Mouse (Mus musculus): ENCODE data around the gene Aprt. TPM values are rescaled to one million over a fixed set of nuclear protein-coding genes. Genes with fewer than 3 reads are reported as not detected.
A peak's percentile ranks its signal among the peaks of the same experiment; 100 is the strongest.

Aprt gene
- polyA plus RNA-seq, 2 experiments: 87.5 to 197 TPM

GRCm38 (mm10) chr8:122551265-122552051, 25.3 kb downstream of the Aprt start, which contains the start of gene Piezo1:
Gene Piezo1, minus strand, starts transcription at chr8:122551329.
- H3K36me3 ChIP-seq (replicated peaks; ENCODE audit: control insufficient read depth, insufficient read depth, low read depth): peaks cover 9% of the 10 kb centered on the region
- peaks cover 31 to 46% of the 10 kb centered on the region in 2 experiments for H3K4me1 ChIP-seq (replicated peaks; ENCODE audit: control insufficient read depth in 2 of 2, insufficient read depth in 2 of 2, low read length in 1 of 2)
- H3K4me3 ChIP-seq (ENCODE audit: insufficient read depth in 1 of 2, low read depth in 2 of 2, low read length in 2 of 2): peak within 1 kb of the TSS; percentile 67 to 86
- 10% methylated on average over 50 of the region's 56 CpGs for WGBS (ENCODE audit: insufficient replicate concordance)
- H3K9me3 ChIP-seq (ENCODE audit: control insufficient read depth, low read length): no peaks in the 10 kb centered on the region
- H3K4me2 ChIP-seq (ENCODE audit: low read depth): peak within 1 kb of the TSS; percentile 99
- TF ChIP-seq EP300 (IDR thresholded peaks at IDR 0.05; ENCODE audit: low read depth): no peak; the same call in 1 of the 2 replicates
- peak; percentile 100 for TF ChIP-seq CTCF (IDR thresholded peaks at IDR 0.05; ENCODE audit: low read depth)
- H3K9ac ChIP-seq (replicated peaks): peak within 1 kb of the TSS; percentile 89
- peak within 1 kb of the TSS; percentile 99 for H3K27ac ChIP-seq
- H3K27me3 ChIP-seq (ENCODE audit: control insufficient read depth, insufficient read depth, low read length): no peaks in the 10 kb centered on the region
- DNase-seq (ENCODE audit: low read depth in 3 of 3, low spot score in 3 of 3) (peak; percentile 77 to 82 (median 79)), ATAC-seq (ENCODE audit: insufficient read depth) (peak; percentile 75)

- DNase-seq (ENCODE audit: low read depth in 3 of 3, low spot score in 3 of 3) (no peak), ATAC-seq (ENCODE audit: insufficient read depth) (peak; percentile 29)
- H3K4me1 ChIP-seq (replicated peaks; ENCODE audit: control insufficient read depth in 2 of 2, insufficient read depth in 2 of 2, low read length in 1 of 2): peaks cover 36 to 46% of the 10 kb centered on the region in 2 experiments
- 0% methylated on average over 37 of the region's 43 CpGs for WGBS (ENCODE audit: insufficient replicate concordance)
- peak overlapping the region; percentile 99 for H3K4me2 ChIP-seq (ENCODE audit: low read depth)
- peak overlapping the region; percentile 99 for H3K27ac ChIP-seq
- no peaks in the 10 kb centered on the region for H3K9me3 ChIP-seq (ENCODE audit: control insufficient read depth, low read length)
- peaks cover 9% of the 10 kb centered on the region for H3K36me3 ChIP-seq (replicated peaks; ENCODE audit: control insufficient read depth, insufficient read depth, low read depth)
- no peak for TF ChIP-seq CTCF (IDR thresholded peaks at IDR 0.05; ENCODE audit: low read depth)
- no peak for TF ChIP-seq EP300 (IDR thresholded peaks at IDR 0.05; ENCODE audit: low read depth)
- H3K9ac ChIP-seq (replicated peaks): peak overlapping the region; percentile 89
- H3K4me3 ChIP-seq (ENCODE audit: insufficient read depth in 1 of 2, low read depth in 2 of 2, low read length in 2 of 2): peak overlapping the region; percentile 67 to 86
- no peaks in the 10 kb centered on the region for H3K27me3 ChIP-seq (ENCODE audit: control insufficient read depth, insufficient read depth, low read length)
Measured at GRCm38 (mm10) chr8:122550995-122551264, 25.8 kb downstream of the Aprt start.

- peak overlapping the region; percentile 99 for H3K4me2 ChIP-seq (ENCODE audit: low read depth)
- peak overlapping the region; percentile 99 for H3K27ac ChIP-seq
- no peaks in the 10 kb centered on the region for H3K9me3 ChIP-seq (ENCODE audit: control insufficient read depth, low read length)
- no peak for DNase-seq (ENCODE audit: low read depth in 3 of 3, low spot score in 3 of 3)
- TF ChIP-seq EP300 (IDR thresholded peaks at IDR 0.05; ENCODE audit: low read depth) (no peak), CTCF (IDR thresholded peaks at IDR 0.05; ENCODE audit: low read depth) (no peak)
- H3K9ac ChIP-seq (replicated peaks): peak overlapping the region; percentile 89
- WGBS (ENCODE audit: insufficient replicate concordance): under 1% methylated on average over 52 of the region's 52 CpGs
- H3K4me3 ChIP-seq (ENCODE audit: insufficient read depth in 1 of 2, low read depth in 2 of 2, low read length in 2 of 2): peak overlapping the region; percentile 67 to 86
- peaks cover 41 to 48% of the 10 kb centered on the region in 2 experiments for H3K4me1 ChIP-seq (replicated peaks; ENCODE audit: control insufficient read depth in 2 of 2, insufficient read depth in 2 of 2, low read length in 1 of 2)
- ATAC-seq (ENCODE audit: insufficient read depth): peak; percentile 17
- no peaks in the 10 kb centered on the region for H3K27me3 ChIP-seq (ENCODE audit: control insufficient read depth, insufficient read depth, low read length)
- peaks cover 9% of the 10 kb centered on the region for H3K36me3 ChIP-seq (replicated peaks; ENCODE audit: control insufficient read depth, insufficient read depth, low read depth)
Measured at GRCm38 (mm10) chr8:122550234-122550994, 26.3 kb downstream of the Aprt start.

DNA sequence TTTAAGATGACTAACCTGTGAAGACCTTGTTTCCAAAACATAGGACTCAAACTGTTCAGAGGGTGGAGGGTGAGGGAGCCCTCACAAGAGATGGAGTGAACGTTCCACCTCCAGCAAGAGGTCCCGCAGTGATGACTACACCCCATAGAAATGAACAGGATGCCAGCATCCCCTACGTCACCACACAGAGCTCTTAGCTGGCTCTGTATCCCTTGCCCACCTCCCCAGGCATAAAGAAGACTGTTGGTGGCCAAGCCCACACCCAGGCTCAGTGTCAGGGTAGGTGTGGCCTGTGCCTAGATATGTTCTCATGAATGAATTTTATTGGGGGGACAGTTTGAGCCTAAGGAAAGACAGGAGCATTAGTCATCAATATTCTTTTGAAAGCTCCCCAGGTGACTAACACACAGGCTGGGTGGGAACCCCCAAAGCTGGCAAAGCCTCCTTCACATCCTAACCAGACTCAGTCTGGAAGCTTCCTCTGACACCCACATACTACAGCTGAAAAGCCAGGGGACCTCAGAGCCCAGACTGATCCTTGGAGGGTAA, 27.7 kb downstream of the Aprt start:
- Histone ChIP-seq H3K27ac (peak overlapping the region; percentile 99), H3K36me3 (replicated peaks; ENCODE audit: control insufficient read depth, insufficient read depth, low read depth) (peaks cover 16% of the 10 kb centered on the region), H3K9ac (replicated peaks) (peak overlapping the region; percentile 89), H3K4me2 (ENCODE audit: low read depth) (peak overlapping the region; percentile 99), H3K9me3 (ENCODE audit: control insufficient read depth, low read length) (no peaks in the 10 kb centered on the region), H3K4me1 (replicated peaks; ENCODE audit: control insufficient read depth in 2 of 2, insufficient read depth in 2 of 2, low read length in 1 of 2) (peaks cover 50 to 58% of the 10 kb centered on the region in 2 experiments), H3K4me3 (ENCODE audit: insufficient read depth in 1 of 2, low read depth in 2 of 2, low read length in 2 of 2) (peak overlapping the region; percentile 67 to 86), H3K27me3 (ENCODE audit: control insufficient read depth, insufficient read depth, low read length) (no peaks in the 10 kb centered on the region)
- 46% methylated on average over 3 of the region's 3 CpGs for WGBS (ENCODE audit: insufficient replicate concordance)
- TF ChIP-seq EP300 (IDR thresholded peaks at IDR 0.05; ENCODE audit: low read depth) (no peak), CTCF (IDR thresholded peaks at IDR 0.05; ENCODE audit: low read depth) (no peak)
- no peak for DNase-seq (ENCODE audit: low read depth in 3 of 3, low spot score in 3 of 3)
- ATAC-seq (ENCODE audit: insufficient read depth): no peak

- TF ChIP-seq CTCF (IDR thresholded peaks at IDR 0.05; ENCODE audit: low read depth) (no peak), EP300 (IDR thresholded peaks at IDR 0.05; ENCODE audit: low read depth) (no peak)
- H3K4me3 ChIP-seq (ENCODE audit: insufficient read depth in 1 of 2, low read depth in 2 of 2, low read length in 2 of 2): peak overlapping the region; percentile 67 to 86
- H3K9me3 ChIP-seq (ENCODE audit: control insufficient read depth, low read length): no peaks in the 10 kb centered on the region
- peak overlapping the region; percentile 89 for H3K9ac ChIP-seq (replicated peaks)
- H3K36me3 ChIP-seq (replicated peaks; ENCODE audit: control insufficient read depth, insufficient read depth, low read depth): peaks cover 22% of the 10 kb centered on the region
- peaks cover 51 to 62% of the 10 kb centered on the region in 2 experiments for H3K4me1 ChIP-seq (replicated peaks; ENCODE audit: control insufficient read depth in 2 of 2, insufficient read depth in 2 of 2, low read length in 1 of 2)
- DNase-seq (ENCODE audit: low read depth in 3 of 3, low spot score in 3 of 3): no peak
- peak overlapping the region; percentile 99 for H3K27ac ChIP-seq
- WGBS (ENCODE audit: insufficient replicate concordance): 24% methylated on average over 13 of the region's 13 CpGs
- ATAC-seq (ENCODE audit: insufficient read depth): no peak
- peak overlapping the region; percentile 99 for H3K4me2 ChIP-seq (ENCODE audit: low read depth)
- no peaks in the 10 kb centered on the region for H3K27me3 ChIP-seq (ENCODE audit: control insufficient read depth, insufficient read depth, low read length)
Measured at GRCm38 (mm10) chr8:122548331-122548730, 28.4 kb downstream of the Aprt start.
